Mouse (Mus musculus) lung, postnatal 25 days (tissue): ENCODE results near the gene Dnah2.

Source experiments
- DNase-seq: peaks from one replicate; pipeline ENCODE4 v3.0.0; 2022; ENCODE audit warnings: low spot score

The Dnah2 gene

DNA sequence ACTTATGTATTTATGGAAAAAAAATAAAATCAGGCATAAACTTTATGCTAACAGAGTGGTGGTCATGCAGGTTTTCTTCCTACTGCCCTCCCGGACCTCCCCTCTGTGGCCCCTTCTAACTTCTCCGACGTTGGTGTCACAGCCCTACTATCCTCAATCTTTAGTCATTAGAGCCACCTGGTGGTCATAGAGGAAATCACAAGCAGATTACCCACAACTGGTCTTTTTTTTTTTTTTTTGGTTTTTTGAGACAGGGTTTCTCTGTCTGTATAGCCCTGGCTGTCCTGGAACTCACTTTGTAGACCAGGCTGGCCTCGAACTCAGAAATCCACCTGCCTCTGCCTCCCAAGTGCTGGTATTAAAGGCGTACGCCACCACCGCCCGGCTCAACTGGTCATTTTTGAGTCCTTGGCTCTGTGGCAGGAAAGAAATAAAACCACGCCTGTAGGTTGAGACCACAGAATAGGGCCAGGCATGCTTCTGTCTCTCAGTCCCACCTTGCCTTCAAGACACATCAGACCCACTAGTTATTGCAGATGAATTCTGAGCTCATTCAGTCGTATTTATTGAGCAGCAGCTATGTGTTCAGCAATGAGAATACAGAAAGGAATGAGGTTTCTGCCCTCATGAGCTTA is 158.4 kb downstream of the Dnah2 start:
- DNase-seq: peak; percentile 85

DNA sequence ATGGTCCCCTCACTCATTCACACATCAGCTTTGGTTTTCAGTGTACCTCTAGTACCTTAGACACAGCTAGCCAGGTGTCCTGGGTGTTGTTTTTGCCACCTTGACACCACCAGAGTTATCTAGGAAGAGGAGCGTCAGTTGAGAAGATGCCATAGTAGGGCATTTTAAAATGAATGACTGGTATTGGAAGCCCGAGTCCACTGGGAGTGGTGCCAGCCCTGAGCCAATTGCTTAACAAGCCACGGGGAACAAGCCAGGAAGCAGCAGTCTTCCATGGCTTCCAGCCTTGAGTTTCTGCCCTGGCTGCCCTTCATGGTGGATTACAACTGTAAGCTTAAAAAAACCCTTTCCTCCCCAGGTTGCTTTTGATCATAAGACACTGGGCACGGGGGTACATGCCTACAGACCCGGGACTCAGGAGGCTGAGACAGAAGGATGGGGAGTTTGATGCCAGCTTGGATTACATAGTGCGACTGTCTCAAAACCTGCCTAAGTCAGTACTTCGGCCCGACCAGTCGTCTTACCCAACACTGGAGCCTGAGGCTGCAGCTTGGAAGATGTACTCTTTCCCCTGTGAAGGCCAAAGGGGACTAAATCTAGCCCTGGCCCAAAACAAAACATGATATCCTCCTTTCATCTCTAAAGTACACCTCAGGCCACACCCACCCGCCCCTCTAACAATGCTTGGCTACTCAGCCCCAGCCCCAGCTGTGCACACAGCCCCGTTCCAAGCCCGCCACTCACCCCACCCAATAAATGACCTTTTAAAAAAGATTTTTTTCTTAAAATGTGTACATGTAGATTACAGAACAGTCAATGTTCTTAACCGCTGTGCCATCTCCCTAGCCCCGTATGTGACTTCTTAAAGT is 159.1 kb downstream of the Dnah2 start:
- no peak for DNase-seq

DNA sequence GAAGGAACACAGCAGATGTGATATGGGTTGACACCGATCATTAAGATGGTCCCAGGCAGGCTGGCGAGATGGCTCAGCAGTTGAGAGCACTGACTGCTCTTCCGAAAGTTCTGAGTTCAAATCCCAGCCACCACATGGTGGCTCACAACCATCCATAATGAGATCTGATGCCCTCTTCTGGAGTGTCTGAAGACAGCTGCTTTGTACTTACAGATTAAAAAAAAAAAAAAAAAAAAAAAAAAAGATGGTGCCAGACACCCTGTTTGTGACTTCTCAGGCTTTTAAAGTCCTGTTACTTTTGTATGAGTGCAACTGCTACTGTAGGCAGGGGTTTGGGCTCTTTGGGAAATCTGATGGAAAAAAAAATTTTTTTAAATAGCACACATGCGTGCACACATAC is 160.2 kb downstream of the Dnah2 start:
- no peak for DNase-seq

DNA sequence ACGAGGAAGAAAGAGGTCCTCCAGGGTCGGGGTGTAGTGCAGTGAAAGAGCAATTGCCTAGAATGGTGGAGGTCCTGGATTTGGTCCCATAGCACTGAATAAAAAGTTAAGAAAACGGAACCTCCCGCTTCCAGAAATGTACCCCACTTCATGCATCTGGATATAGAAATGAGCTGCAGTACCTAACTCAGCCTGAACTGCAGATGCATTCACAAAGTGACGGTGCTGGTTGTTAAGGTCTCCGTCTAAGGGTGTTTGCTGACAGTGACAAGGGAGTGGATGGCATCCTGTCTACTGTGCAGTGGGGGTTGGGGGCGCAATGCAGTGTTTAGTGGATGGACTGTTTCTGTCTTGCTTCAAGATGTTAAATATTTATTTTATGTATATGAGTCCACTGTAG is 162.2 kb downstream of the Dnah2 start:
- DNase-seq: no peak

DNA sequence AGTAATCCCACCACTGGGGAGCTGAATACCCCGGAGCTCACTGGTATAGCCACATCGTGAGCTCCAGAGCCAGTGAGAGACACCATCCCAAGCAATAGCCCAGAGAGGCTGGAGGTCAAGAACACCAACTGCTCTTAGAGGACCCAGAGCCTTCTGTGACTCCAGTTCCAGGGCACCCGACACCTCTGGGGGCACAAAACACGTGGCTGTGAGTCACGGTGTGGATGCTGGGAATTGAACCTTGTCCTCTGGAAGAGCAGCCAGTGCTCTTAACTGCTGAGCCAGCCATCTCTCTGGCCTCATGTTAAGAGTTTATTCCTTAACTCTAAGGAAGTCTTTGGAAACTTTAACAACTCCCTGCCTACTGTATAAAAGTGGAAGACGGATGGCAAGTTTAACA is 163.9 kb downstream of the Dnah2 start:
- no peak for DNase-seq

DNA sequence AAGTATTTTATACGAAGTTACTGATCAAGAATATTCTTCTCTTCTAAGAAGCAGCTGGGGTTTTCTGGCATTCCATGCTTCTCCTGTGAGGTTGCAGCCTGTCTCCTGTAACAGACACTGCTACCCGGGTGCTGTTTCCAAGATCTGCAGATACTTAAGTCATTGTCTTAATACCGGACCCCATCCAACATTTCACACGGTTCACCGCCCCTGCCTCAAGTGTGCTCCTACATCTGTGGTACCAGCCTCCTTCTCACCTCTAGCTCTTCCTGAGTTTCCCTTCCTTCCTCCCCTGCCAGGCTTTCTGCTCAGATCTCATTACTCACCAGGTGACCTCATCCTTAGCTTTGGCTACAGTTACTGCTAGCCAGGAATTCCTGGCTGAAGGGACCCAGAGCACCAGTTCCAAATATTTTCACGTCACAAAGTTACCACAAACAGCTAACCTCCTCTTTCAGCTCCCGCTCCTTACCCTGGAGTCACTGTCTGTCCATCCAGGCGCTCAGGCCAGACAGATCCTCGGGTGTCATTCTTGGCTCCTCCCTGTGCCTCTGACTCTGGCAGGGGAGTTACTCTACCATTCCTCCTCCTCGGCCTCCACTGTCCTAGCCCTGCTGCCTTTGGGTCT is 166.3 kb downstream of the Dnah2 start:
- no peak for DNase-seq

DNA sequence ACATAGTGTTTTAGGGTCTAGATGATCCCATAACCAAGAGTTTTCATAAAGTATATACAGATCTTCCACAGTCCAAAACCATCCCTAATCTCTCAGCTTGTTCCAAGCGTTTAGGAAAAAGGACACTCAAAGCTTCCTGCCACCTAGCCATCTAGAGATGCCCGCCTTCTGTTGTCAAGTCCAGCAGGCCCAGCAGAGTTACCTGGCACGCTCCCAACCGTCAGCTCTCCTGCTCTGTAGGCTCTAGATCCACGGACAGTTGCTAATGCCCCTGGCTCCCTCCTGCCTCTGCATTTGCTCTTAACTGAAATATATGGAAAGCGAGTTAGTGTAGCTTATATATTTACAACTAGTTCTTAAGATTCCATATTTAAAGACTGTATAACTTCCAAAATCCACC is 167.6 kb downstream of the Dnah2 start:
- no peak for DNase-seq

DNA sequence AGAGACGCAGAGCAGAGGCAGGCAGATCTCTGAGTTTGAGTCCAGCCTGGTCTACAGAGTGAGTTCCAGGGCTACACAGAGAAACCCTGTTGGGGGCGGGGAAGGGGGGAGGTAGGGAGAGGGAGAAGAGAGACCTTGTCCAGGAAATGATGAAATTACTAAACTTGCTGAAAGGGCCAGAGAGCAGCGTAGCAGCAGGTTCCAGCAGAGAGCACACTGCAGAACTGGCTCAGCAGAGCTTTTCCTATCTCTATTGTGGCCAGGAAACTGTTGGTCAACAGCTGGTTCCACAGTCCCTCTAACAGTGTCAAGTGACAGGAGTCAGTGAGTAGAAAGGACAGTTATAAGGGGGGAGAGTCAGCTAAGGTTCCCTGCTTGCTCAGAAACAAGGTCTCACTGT is 169.3 kb downstream of the Dnah2 start:
- no peak for DNase-seq

DNA sequence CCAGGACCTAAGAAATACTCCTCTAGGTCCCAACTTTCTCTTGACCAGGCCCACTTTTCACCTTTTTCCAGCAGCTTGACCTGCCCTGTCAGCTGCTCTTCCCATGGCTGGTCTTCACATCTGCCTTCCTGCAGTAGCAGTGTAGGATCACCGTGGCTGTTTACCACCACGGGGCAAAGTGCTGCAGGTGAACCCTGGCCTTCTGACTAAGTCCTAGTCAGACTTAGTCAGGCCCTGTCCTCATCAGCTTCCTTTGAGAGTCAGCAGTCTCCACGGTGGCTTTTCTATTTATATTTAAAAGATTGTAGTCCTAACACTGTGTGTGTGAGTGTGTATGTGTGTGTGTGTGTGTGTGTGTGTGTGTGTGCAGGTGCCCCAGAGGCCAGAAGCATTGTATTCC is 171.1 kb downstream of the Dnah2 start:
- DNase-seq: no peak

DNA sequence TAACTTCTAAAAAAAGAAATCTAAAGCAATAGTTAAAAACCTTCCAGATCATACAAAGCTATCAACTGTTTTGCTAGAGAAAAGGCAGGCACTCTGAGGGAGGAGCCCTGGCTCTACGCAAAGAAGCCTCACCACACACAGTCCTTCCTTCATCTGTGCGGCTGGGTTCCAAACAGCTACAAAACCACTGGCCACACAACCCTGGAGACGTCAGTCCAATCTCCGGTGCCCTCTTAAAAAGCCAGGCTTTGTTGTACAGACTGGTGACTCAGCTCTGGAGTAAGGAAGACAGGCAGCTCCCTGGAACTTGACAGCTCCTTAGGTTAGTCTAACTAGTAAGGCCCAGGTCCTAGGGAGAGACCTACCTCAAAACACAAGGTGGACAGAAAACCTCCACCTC is 173.3 kb downstream of the Dnah2 start:
- no peak for DNase-seq

DNA sequence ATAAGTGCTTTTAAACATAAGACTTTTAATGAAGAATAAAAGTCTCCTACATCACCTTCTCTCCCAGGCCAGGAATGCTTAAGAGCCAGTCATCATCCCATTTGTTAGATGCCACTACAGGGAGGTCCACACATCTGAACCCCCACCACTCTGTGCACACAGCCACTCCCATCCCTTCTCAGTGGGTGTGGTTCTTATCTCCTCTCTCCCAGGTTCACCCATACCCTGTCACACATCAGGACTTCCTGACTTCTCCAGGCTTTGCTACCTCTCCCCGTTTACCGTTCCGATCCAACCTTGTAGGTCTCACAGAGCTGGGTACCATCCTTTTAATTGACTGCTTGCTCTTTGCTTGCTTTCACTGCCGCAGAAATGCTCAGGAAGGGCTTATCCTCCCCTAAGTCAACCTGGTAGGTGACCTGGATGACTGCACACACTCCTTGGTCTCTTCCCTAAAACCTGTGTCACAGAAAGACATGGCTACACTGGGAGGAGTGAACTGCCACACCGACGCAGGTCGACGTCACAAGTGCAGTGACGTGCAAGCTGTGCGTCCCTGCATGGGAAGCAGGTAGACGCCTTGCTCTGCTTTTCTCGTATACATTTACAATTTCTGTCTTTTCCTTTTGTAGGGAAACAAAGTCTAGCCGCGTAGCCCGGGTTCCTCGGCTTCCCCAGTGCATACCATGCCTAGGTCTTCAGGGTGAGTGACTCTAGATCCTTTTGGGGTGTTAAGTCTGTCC is 175.5 kb downstream of the Dnah2 start:
- no peak for DNase-seq

DNA sequence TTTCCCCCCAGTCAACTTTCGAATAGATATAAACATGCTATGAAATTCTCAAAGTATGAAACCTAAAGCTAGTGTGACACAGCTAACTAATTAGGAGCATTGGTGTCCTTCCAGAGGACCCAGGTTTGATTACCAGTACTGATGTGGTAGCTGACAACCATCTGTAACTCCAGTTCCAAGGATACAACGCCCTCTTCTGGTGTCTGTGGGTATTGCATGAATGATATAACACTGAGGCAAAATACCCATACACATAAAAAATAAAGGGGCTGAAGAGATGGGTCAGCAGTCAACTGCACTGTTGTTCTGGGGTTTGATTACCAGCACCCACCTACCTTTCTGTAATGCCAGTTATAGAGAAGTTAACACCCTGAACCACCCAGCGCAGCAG is 176.1 kb downstream of the Dnah2 start:
- DNase-seq: no peak

DNA sequence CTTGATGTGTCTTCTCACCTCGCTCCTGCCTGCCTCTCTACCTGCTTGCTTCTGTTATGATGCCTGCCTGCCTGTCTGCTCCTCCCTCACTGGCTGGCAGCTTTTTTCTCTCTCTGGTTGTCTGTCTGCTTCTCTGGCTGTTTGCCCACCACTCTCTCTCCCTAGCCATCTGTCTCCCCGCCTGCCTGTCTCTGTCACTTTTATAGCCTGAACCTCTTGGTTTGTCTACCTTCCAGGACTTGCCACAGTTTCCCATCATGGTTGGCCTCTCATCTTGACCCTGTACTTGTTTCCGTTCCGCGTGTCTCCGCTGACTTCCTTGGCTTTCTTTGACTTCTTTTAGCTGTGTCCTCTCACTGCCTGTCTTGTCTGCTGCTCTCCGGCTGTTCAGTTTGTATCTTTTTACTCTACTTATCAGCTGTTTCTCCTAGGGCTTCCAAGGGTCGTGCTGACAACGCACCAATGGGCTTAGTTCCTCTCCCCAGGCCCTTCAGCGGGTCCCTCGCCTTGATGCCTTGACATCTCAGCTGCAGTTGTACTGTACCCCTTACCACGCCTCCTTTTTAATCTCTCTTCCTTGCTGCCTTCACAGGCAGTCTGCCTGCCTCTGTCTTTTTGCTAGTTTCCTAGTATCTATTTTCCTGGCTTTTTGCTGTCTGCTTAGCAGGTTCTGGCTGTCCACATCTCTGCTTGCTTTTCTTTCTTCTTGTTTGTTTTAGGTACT is 176.7 kb downstream of the Dnah2 start:
- DNase-seq: no peak

DNA sequence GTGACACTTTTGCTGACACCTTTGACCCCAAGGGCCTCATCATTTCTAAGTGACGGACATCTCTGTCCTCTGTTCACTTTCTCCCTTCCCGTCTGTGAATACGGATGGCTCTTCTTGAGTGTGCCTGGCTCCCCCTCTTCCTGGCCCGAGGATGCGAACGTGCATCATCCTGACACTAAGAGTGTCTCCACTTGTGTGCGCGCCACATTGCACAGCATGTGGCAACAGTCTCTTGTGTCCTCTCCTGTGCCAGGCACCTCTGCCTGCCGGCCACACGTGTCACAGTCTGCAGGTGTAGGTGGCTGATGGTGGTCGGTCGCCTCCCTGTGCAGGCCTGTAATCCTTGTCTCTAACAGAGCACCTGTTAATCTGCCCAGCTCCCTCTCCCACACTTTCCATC is 177.3 kb downstream of the Dnah2 start:
- no peak for DNase-seq

DNA sequence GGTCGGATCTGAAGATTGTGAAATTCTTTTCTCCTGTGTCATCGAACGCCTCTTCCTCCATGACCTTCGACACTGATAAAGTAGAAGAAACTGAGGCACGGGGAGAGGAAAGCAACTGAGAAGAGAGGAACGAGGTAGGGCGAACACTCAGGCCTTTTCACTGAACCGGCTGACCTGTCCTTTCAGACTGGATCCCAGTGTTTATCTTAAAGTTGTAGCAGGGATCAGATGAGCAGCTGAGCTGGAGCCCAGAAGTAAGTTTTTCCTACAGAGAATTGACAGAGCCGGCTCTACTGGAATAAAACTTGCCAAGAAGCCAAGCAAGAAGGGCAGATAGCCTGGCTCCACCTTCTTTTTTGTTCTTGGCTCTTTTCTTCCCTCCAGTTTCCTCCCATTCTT is 178.1 kb downstream of the Dnah2 start:
- DNase-seq: no peak
